Mouse (Mus musculus) splenic B cell, adult 2 months (primary cell): ENCODE results near the gene Selenow.
A peak's percentile ranks its signal among the peaks of the same experiment; 100 is the strongest.

Source experiments
- DNase-seq: peaks from one replicate; pipeline ENCODE4 v3.0.0-alpha.2; 2011; ENCODE audit warnings: low read depth, low spot score
- H3K27me3 ChIP-seq: 2 replicates; pipeline ENCODE4 v1.6.1; 2012; ENCODE audit warnings: mild to moderate bottlenecking, low read length, moderate library complexity, mixed read lengths; ENCODE audit not compliant: control insufficient read depth, poor library complexity, insufficient read depth, severe bottlenecking
- H3K36me3 ChIP-seq: 2 replicates; pipeline ENCODE4 v1.6.1; 2012; ENCODE audit warnings: mild to moderate bottlenecking, low read length, moderate library complexity, mixed read lengths; ENCODE audit not compliant: control insufficient read depth, poor library complexity, insufficient read depth, severe bottlenecking

Selenow gene

DNA sequence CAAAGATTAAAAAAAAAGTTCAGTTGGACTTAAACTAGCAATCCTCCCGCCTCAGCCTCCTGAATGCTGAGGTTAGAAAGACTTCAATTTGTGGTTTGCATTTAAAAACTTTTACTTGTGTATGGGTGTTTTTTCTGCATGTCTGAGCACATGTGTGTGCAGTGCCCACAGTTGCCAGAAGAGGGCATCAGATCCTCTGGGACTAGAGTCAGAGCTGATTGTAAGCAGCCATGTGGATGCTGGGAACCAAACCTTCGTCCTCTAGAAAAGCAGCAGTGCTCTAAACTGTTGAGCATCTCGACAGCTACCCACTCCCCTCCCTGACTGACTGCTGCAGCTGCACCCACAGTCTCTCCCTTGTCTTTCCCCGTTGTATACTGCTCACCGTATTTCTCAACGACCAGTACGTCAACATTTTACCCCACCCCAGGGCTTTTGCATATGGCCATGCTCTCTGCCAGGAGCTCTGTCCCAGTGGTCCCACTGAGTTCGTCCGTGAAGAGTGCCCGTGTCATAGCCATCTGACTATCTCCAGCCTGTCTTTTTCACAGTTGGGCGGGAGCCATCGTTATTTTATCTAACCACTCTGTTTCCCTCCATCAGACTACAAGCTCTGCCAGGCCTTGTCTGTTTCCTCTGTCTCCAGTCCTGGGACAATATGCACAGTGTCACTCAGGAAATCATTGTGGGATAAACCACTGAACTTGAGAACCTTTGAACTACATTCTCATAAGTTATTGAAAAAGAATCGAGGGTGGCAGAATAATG is 31.3 kb upstream of the Selenow start:
- Histone ChIP-seq H3K27me3 (no peaks in the 10 kb centered on the region), H3K36me3 (peaks cover 5% of the 10 kb centered on the region)
- DNase-seq: peak; percentile 59

GRCm38 (mm10) chr7:15952416-15952815 is 30.2 kb upstream of the Selenow start:
- H3K36me3 ChIP-seq: peaks cover 5% of the 10 kb centered on the region
- no peak for DNase-seq

DNA sequence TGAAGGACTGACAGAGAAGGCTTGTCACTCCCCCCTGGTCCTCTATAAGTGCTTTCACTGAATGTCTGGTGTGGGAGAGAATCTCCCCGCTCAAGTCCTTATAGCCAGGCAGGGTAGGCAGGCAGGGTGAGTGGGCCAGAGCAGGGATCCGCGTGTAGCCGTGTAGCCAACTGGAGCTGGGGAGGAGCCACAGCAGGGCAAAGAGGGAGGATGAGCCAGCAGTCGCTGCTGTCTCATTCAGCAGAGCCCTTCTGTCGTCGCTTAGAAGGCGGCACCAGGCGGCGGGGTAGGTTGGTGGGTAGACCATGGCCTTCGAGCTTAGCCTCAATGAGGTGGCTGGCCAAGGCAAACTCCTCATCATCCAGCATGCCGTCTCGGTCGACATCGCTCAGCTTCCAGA is 27.8 kb upstream of the Selenow start:
- DNase-seq: no peak
- Histone ChIP-seq H3K27me3 (no peaks in the 10 kb centered on the region), H3K36me3 (peaks cover 3% of the 10 kb centered on the region; the same call in 1 of the 2 replicates)

More at GRCm38 (mm10) chr7:15952416-15952815, 30.2 kb upstream of the Selenow start:
- H3K27me3 ChIP-seq: no peaks in the 10 kb centered on the region

- no peak for DNase-seq
Observed at GRCm38 (mm10) chr7:15949216-15949790, 27.1 kb upstream of the Selenow start.

DNA sequence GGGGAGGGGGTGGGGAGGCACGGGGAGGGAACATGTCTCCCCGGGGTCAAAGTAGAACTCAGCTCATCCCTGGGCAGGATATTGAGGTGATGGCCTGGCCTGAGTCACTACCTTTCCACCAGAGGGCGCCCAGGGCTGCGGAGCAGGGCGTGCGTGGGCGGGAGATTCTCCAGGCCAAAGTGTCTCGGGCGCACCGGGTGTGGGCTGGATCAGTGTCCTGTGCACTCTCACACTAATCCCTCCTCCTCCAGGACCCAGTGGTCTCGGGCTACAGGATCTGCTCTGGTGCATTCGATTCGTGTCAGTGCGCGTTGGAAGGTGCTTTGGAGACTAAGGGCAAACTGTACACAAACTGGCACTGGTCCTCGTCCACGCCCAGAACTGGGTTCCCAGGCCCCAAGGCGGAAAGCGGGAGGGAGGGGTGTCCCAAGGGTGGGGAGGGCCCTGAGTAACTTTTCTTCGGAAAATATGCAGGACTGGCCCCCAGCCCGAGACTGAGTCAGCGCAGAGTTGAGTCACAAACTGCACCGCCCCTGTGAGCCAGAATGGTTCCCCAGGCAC is 26.3 kb upstream of the Selenow start:
- no peaks in the 10 kb centered on the region for H3K27me3 ChIP-seq
- DNase-seq: peak; percentile 92

More at GRCm38 (mm10) chr7:15949216-15949790, 27.1 kb upstream of the Selenow start:
- Histone ChIP-seq H3K36me3 (peaks cover 4% of the 10 kb centered on the region; the same call in 1 of the 2 replicates), H3K27me3 (no peaks in the 10 kb centered on the region)

DNA sequence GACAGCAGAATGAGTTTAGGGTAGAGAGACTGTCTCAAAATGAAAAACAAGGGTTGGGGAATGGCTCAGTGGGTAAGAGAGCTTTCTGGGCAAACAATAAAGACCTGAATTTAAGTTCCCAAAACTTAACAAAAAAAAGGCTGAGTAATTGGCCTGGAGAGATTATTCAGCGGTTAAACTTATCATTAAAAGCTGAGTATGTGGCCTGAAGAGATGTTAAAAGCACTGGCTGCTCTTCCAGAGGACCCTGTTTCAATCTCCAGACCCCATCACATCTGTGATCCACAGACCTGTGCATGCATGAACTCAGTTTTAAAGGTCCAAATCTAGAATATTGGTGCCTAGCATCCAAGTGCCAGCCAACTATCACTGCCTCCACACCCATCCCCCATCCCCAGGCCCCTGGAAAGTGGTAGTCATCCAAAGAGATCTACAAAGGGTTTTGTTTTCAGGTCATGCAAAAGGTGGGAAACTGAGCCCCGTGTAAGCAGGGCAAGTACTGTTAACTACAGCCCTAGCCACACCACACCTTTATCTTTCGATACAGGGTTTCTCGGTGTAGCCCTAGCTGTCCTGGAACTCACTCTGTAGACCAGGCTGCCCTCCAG is 25.6 kb upstream of the Selenow start:
- Histone ChIP-seq H3K36me3 (peaks cover 4% of the 10 kb centered on the region; the same call in 1 of the 2 replicates), H3K27me3 (no peaks in the 10 kb centered on the region)
- no peak for DNase-seq

More for the DNA sequence above, 26.3 kb upstream of the Selenow start:
- H3K36me3 ChIP-seq: peaks cover 4% of the 10 kb centered on the region; the same call in 1 of the 2 replicates

GRCm38 (mm10) chr7:15945721-15946536 is 23.7 kb upstream of the Selenow start, which contains the start of gene Nop53:
Gene Nop53 (minus strand): TSS chr7:15946074.
- H3K36me3 ChIP-seq: peaks cover 16% of the 10 kb centered on the region
- no peaks in the 10 kb centered on the region for H3K27me3 ChIP-seq
- DNase-seq: peak; percentile 98

GRCm38 (mm10) chr7:15945211-15945610 is 23.0 kb upstream of the Selenow start:
- H3K36me3 ChIP-seq: peaks cover 22% of the 10 kb centered on the region
- H3K27me3 ChIP-seq: no peaks in the 10 kb centered on the region
- no peak for DNase-seq

GRCm38 (mm10) chr7:15944311-15944710 is 22.1 kb upstream of the Selenow start:
- no peaks in the 10 kb centered on the region for H3K27me3 ChIP-seq
- DNase-seq: no peak
- H3K36me3 ChIP-seq: peaks cover 26% of the 10 kb centered on the region

- Histone ChIP-seq H3K36me3 (peaks cover 31% of the 10 kb centered on the region), H3K27me3 (no peaks in the 10 kb centered on the region)
- DNase-seq: no peak
Observed at GRCm38 (mm10) chr7:15938621-15939020, 16.4 kb upstream of the Selenow start.

- no peaks in the 10 kb centered on the region for H3K27me3 ChIP-seq
- DNase-seq: no peak
- H3K36me3 ChIP-seq: peaks cover 28% of the 10 kb centered on the region
Observed at GRCm38 (mm10) chr7:15937491-15937890, 15.3 kb upstream of the Selenow start.

- Histone ChIP-seq H3K27me3 (no peaks in the 10 kb centered on the region), H3K36me3 (peaks cover 6% of the 10 kb centered on the region)
- DNase-seq: no peak
Observed at GRCm38 (mm10) chr7:15933437-15934359, 11.5 kb upstream of the Selenow start.

- Histone ChIP-seq H3K36me3 (no peaks in the 10 kb centered on the region), H3K27me3 (no peaks in the 10 kb centered on the region)
- DNase-seq: no peak
Observed at GRCm38 (mm10) chr7:15931635-15932034, 9.4 kb upstream of the Selenow start.
